Mouse (Mus musculus) limb, embryonic 11.5 days (tissue): ENCODE measurements around the gene Zfp882. TPM values are rescaled to one million over a fixed set of nuclear protein-coding genes. Genes with fewer than 3 reads are reported as not detected.
"Not testable (repeated sequence)": the region's sequence is repeated elsewhere in the genome, so short reads cannot be mapped to it uniquely, and the experiment has no call there.

ENCODE experiments used
- ATAC-seq: fragments of 200-750 bp; cut with Nextera tagmentation; 2 replicates; pipeline ENCODE4 v1.8.0; 2017; ENCODE audit warnings: low read depth; ENCODE audit not compliant: insufficient number of reproducible peaks, low FRiP score, low TSS enrichment
- DNase-seq: peaks from one replicate; pipeline ENCODE4 v3.0.0-alpha.2; 2015; ENCODE audit warnings: low spot score
- H3K27ac ChIP-seq: fragments of 300-500 bp; sonication (generic); replicated peaks from 2 replicates; pipeline ENCODE4 v1.5.1; 2014; ENCODE audit warnings: low read depth, mild to moderate bottlenecking, low read length
- H3K27me3 ChIP-seq: fragments of 300-500 bp; sonication (generic); 2 replicates; pipeline ENCODE4 v1.6.1; 2014; ENCODE audit warnings: mild to moderate bottlenecking, low read length, mixed read lengths; ENCODE audit not compliant: control insufficient read depth, insufficient read depth
- H3K36me3 ChIP-seq: fragments of 300-500 bp; sonication (generic); 2 replicates; pipeline ENCODE4 v1.6.1; 2014; ENCODE audit warnings: mild to moderate bottlenecking, low read length, moderate library complexity, mixed read lengths; ENCODE audit not compliant: control insufficient read depth, insufficient read depth
- H3K4me1 ChIP-seq: fragments of 300-500 bp; sonication (generic); 2 replicates; pipeline ENCODE4 v1.6.1; 2014; ENCODE audit warnings: low read length, mixed read lengths; ENCODE audit not compliant: control insufficient read depth, insufficient read depth
- H3K4me2 ChIP-seq: fragments of 300-500 bp; sonication (generic); 2 replicates; pipeline ENCODE4 v1.6.1; 2014; ENCODE audit warnings: low read depth, mild to moderate bottlenecking, moderate library complexity; ENCODE audit not compliant: severe bottlenecking
- H3K4me3 ChIP-seq: fragments of 300-500 bp; sonication (generic); 2 replicates; pipeline ENCODE4 v1.5.1; 2014; ENCODE audit warnings: low read depth, low read length
- H3K9ac ChIP-seq: fragments of 300-500 bp; sonication (generic); 2 replicates; pipeline ENCODE4 v1.6.1; 2014; ENCODE audit warnings: mild to moderate bottlenecking, low read length
- H3K9me3 ChIP-seq: fragments of 300-500 bp; sonication (generic); 2 replicates; pipeline ENCODE4 v1.6.1; 2016; ENCODE audit warnings: low read length; ENCODE audit not compliant: control insufficient read depth
- WGBS: fragments of 180-500 bp; shearing (Covaris S2); extraction: QIAGEN DNeasy Blood & Tissue Kit; methylation state at CpG from one replicate; pipeline ENCODE4 v1.1.7; 2014; 5-methylcytosine and 5-hydroxymethylcytosine counted together
- polyA plus RNA-seq: library from polyadenylated mRNA; unstranded; fragments of >200 nt; fragmentation: Nextera tagmentation; extraction: Ambion mirVana; gene quantifications from 2 replicates; pipeline ENCODE4 v1.2.1, GENCODE M21; 2014

The Zfp882 gene
- polyA plus RNA-seq, 1 experiment from 2014 or later: 5.4 TPM

- Histone ChIP-seq H3K4me3 (no peak overlapping the region), H3K27me3 (no peaks in the 10 kb centered on the region), H3K27ac (no peak overlapping the region), H3K9me3 (no peaks in the 10 kb centered on the region; the same call in 1 of the 2 replicates), H3K9ac (no peak overlapping the region), H3K36me3 (no peaks in the 10 kb centered on the region), H3K4me2 (no peak overlapping the region), H3K4me1 (no peaks in the 10 kb centered on the region)
- 88% methylated on average over 5 of the region's 5 CpGs for WGBS
- no peak for DNase-seq
- ATAC-seq: no peak
Measured at GRCm38 (mm10) chr8:71948624-71949023, 40.2 kb downstream of the Zfp882 start.

GRCm38 (mm10) chr8:71950482-71951221 lies 42.2 kb downstream of the Zfp882 start, which contains the start of gene Zfp961:
Gene Zfp961 (plus strand): TSS chr8:71951038.
- 4% methylated on average over 34 of the region's 34 CpGs for WGBS
- Histone ChIP-seq H3K27ac (0 out of 2 replicates have a peak within 1 kb of the TSS, but pooled peaks have one; percentile 22), H3K27me3 (no peaks in the 10 kb centered on the region), H3K9ac (peak within 1 kb of the TSS; percentile 84), H3K4me3 (peak within 1 kb of the TSS; percentile 77), H3K4me2 (peak within 1 kb of the TSS; percentile 44), H3K4me1 (no peaks in the 10 kb centered on the region), H3K36me3 (no peaks in the 10 kb centered on the region; the same call in 1 of the 2 replicates), H3K9me3 (no peaks in the 10 kb centered on the region; the same call in 1 of the 2 replicates)
- peak; percentile 100 for ATAC-seq
- DNase-seq: peak; percentile 99

- Histone ChIP-seq H3K9ac (peak overlapping the region; percentile 84), H3K4me2 (peak overlapping the region; percentile 44), H3K4me1 (no peaks in the 10 kb centered on the region), H3K4me3 (peak overlapping the region; percentile 77), H3K36me3 (no peaks in the 10 kb centered on the region; the same call in 1 of the 2 replicates), H3K9me3 (no peaks in the 10 kb centered on the region; the same call in 1 of the 2 replicates), H3K27me3 (no peaks in the 10 kb centered on the region), H3K27ac (0 out of 2 replicates have a peak overlapping the region, but pooled peaks have one; percentile 22)
- WGBS: 48% methylated on average over 13 of the region's 14 CpGs
- DNase-seq (peak; percentile 32), ATAC-seq (no peak)
Measured at GRCm38 (mm10) chr8:71951436-71952161, 43.2 kb downstream of the Zfp882 start.

GRCm38 (mm10) chr8:71952489-71952888 lies 44.1 kb downstream of the Zfp882 start:
- 97% methylated on average over 1 of the region's 1 CpGs for WGBS
- no peak overlapping the region for H3K4me2 ChIP-seq
- DNase-seq (peak; percentile 18), ATAC-seq (no peak)
- H3K27me3 ChIP-seq: no peaks in the 10 kb centered on the region
- H3K27ac ChIP-seq: no peak overlapping the region
- no peaks in the 10 kb centered on the region; the same call in 1 of the 2 replicates for H3K36me3 ChIP-seq
- no peaks in the 10 kb centered on the region for H3K4me1 ChIP-seq
- no peak overlapping the region for H3K9ac ChIP-seq
- H3K9me3 ChIP-seq: no peaks in the 10 kb centered on the region; the same call in 1 of the 2 replicates
- H3K4me3 ChIP-seq: no peak overlapping the region

- 95% methylated on average over 16 of the region's 16 CpGs for WGBS
- not testable (repeated sequence) for H3K4me2 ChIP-seq, H3K9me3 ChIP-seq, ATAC-seq, DNase-seq, H3K4me3 ChIP-seq, H3K27me3 ChIP-seq, H3K27ac ChIP-seq, H3K36me3 ChIP-seq, H3K9ac ChIP-seq, H3K4me1 ChIP-seq
Measured at GRCm38 (mm10) chr8:71952961-71953700, 44.7 kb downstream of the Zfp882 start.

GRCm38 (mm10) chr8:71954666-71955065 lies 46.3 kb downstream of the Zfp882 start:
- 92% methylated on average over 9 of the region's 9 CpGs for WGBS
- ATAC-seq (no peak), DNase-seq (no peak)
- H3K4me1 ChIP-seq: no peaks in the 10 kb centered on the region
- no peak overlapping the region for H3K4me3 ChIP-seq
- no peaks in the 10 kb centered on the region; the same call in 1 of the 2 replicates for H3K36me3 ChIP-seq
- H3K9me3 ChIP-seq: no peaks in the 10 kb centered on the region; the same call in 1 of the 2 replicates
- H3K4me2 ChIP-seq: no peak overlapping the region
- no peak overlapping the region for H3K27ac ChIP-seq
- no peak overlapping the region for H3K9ac ChIP-seq
- no peaks in the 10 kb centered on the region for H3K27me3 ChIP-seq

- no peak for ATAC-seq
- no peak for DNase-seq
- Histone ChIP-seq H3K36me3 (peaks cover 3% of the 10 kb centered on the region; the same call in 1 of the 2 replicates), H3K9ac (no peak overlapping the region), H3K4me1 (no peaks in the 10 kb centered on the region), H3K4me3 (no peak overlapping the region), H3K27me3 (no peaks in the 10 kb centered on the region), H3K9me3 (no peaks in the 10 kb centered on the region), H3K27ac (no peak overlapping the region), H3K4me2 (no peak overlapping the region)
Measured at GRCm38 (mm10) chr8:71960483-71960882, 52.1 kb downstream of the Zfp882 start.

GRCm38 (mm10) chr8:71961796-71962195 lies 53.4 kb downstream of the Zfp882 start:
- Histone ChIP-seq H3K4me1 (no peaks in the 10 kb centered on the region), H3K4me3 (no peak overlapping the region), H3K9me3 (no peaks in the 10 kb centered on the region), H3K27ac (no peak overlapping the region), H3K9ac (no peak overlapping the region), H3K27me3 (no peaks in the 10 kb centered on the region), H3K36me3 (peaks cover 13% of the 10 kb centered on the region), H3K4me2 (no peak overlapping the region)
- ATAC-seq (no peak), DNase-seq (no peak)
- 88% methylated on average over 5 of the region's 5 CpGs for WGBS
